Mouse (Mus musculus): Measurements from ENCODE around the gene Dock2. TPM values are rescaled to one million over a fixed set of nuclear protein-coding genes. Genes with fewer than 3 reads are reported as not detected.

The Dock2 gene
- polyA plus RNA-seq, 1 experiment from 2014 or later = 0.59 TPM

DNA sequence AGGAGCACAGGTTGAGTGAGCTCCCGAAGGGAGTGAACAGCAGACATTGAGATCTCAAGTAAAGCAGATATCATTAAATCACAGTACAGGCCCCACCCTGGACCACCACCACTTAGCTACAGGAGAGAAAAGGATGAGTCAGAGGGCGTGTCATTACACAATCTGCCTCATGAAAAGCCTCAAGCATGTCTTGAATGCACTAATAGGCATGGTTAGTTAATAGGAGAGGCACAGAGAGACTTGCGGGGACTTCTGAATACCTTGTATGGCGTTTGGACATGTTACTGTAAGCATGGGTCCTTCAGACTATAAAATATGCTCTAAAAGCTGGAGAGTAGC, 78.6 kb downstream of the Dock2 start:
- Histone ChIP-seq H3K36me3 (replicated peaks) (no peaks in the 10 kb centered on the region), H3K4me3 (no peak overlapping the region), H3K27me3 (replicated peaks; ENCODE audit: low read depth, poor library complexity, severe bottlenecking) (no peaks in the 10 kb centered on the region), H3K9me3 (no peaks in the 10 kb centered on the region), H3K4me1 (no peaks in the 10 kb centered on the region), H3K27ac (replicated peaks) (no peak overlapping the region)
- WGBS = 76% methylated on average over 4 of the region's 4 CpGs
- no peak for DNase-seq (ENCODE audit: low spot score)

DNA sequence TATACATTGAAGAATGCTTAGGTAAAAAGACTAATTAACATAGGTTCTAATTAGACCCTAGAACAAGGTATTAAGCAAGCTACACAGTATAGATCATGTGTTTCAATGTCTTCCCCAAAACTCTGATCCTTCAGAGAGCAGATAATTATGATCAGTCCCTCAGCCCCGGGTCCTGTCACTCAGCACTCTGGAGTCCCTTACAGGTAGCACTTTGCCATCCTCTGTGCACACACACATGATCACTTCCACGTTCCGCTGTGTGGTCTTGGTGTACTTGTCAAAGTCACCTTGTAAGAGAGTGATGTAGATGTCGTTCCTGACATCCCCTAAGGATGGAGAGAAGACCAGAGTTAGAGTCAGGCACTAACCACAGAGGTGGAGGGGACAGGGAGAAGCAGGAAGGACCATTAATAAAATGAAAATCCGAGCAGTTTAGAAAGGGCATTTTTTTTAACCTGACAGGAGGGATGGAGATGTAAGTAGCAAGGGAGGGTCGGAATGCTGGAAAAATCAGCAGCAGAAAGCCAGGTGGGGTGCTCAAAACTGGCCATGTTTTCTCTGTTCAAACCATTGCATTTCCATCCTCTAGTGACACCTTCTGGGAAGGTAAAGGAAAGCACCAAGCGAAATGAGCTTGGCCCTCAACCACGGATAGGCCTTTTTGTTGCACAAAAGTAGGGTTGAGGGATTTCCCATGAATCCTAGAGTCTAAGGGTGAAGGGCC, 79.1 kb downstream of the Dock2 start:
- Histone ChIP-seq H3K36me3 (replicated peaks) (no peaks in the 10 kb centered on the region), H3K4me1 (no peaks in the 10 kb centered on the region), H3K9me3 (no peaks in the 10 kb centered on the region), H3K4me3 (no peak overlapping the region), H3K27me3 (replicated peaks; ENCODE audit: low read depth, poor library complexity, severe bottlenecking) (no peaks in the 10 kb centered on the region), H3K27ac (replicated peaks) (no peak overlapping the region)
- WGBS = 59% methylated on average over 8 of the region's 8 CpGs
- no peak for DNase-seq (ENCODE audit: low spot score)

DNA sequence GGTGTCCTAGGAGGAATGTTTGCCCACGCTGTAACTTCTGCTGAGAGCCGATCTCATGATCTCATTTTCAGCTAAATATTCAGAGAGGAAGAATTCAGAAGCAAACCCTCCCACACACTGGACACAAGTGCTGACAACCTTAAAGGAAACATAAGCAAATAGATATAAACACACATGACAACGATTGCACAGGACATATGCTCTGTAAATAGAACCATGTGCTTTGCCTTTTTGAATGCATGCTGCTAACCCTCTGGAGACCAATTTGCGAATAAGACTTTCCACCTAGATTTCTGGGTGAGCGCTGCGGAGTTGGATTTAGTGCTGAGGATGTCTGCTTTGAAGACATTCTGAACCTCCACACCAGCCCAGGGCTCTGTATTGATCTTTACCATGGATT, 79.8 kb downstream of the Dock2 start:
- no peak for DNase-seq (ENCODE audit: low spot score)
- H3K36me3 ChIP-seq (replicated peaks) = no peaks in the 10 kb centered on the region
- no peaks in the 10 kb centered on the region for H3K27me3 ChIP-seq (replicated peaks; ENCODE audit: low read depth, poor library complexity, severe bottlenecking)
- no peak overlapping the region for H3K27ac ChIP-seq (replicated peaks)
- H3K9me3 ChIP-seq = no peaks in the 10 kb centered on the region
- H3K4me1 ChIP-seq = no peaks in the 10 kb centered on the region
- 67% methylated on average over 6 of the region's 6 CpGs for WGBS
- H3K4me3 ChIP-seq = no peak overlapping the region

DNA sequence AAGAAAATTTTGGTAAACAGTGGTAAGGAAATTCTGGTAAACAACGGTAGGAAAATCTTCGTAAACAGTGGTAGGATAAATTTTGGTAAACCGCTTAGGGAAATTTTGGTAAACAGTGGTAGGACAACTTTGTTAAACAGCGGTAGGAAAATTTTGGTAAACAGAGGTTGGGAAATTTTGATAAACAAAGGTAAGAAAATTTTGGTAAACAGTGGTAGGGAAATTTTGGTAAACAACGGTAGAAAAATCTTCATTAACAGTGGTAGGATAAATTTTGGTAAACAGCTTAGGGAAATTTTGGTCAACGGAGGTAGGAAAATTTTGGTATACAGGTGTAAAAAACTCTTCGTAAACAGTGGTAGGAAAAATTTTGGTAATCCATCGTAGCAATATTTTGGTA, 101.9 kb downstream of the Dock2 start:
- WGBS = 55% methylated on average over 8 of the region's 8 CpGs
- no peaks in the 10 kb centered on the region for H3K9me3 ChIP-seq
- H3K27me3 ChIP-seq (replicated peaks; ENCODE audit: low read depth, poor library complexity, severe bottlenecking) = no peaks in the 10 kb centered on the region
- H3K27ac ChIP-seq (replicated peaks) = no peak overlapping the region
- DNase-seq (ENCODE audit: low spot score) = no peak
- no peaks in the 10 kb centered on the region for H3K36me3 ChIP-seq (replicated peaks)
- no peak overlapping the region for H3K4me3 ChIP-seq
- H3K4me1 ChIP-seq = no peaks in the 10 kb centered on the region

DNA sequence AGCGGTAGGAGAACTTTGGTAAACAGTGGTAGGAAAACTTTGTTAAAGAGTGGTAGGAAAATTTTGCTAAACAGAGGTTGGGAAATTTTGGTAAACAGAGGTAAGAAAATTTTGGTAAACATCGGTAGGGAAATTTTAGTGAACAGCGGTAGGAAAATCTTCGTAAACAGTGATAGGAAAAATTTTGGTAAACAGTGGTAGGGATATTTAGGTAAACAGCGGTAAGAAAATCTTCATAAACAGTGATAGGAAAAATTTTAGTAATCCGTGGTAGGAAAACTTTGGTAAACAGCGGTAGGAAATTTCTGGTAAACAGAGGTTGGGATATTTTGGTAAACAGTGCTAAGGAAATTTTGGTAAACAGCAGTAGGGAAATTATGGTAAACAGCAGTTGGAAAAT, 239.1 kb downstream of the Dock2 start:
- Histone ChIP-seq H3K27ac (replicated peaks) (no peak overlapping the region), H3K27me3 (replicated peaks; ENCODE audit: low read depth, poor library complexity, severe bottlenecking) (no peaks in the 10 kb centered on the region), H3K36me3 (replicated peaks) (no peaks in the 10 kb centered on the region), H3K4me1 (no peaks in the 10 kb centered on the region), H3K4me3 (no peak overlapping the region), H3K9me3 (peaks cover 6% of the 10 kb centered on the region)
- WGBS = 73% methylated on average over 7 of the region's 7 CpGs
- DNase-seq (ENCODE audit: low spot score) = no peak

DNA sequence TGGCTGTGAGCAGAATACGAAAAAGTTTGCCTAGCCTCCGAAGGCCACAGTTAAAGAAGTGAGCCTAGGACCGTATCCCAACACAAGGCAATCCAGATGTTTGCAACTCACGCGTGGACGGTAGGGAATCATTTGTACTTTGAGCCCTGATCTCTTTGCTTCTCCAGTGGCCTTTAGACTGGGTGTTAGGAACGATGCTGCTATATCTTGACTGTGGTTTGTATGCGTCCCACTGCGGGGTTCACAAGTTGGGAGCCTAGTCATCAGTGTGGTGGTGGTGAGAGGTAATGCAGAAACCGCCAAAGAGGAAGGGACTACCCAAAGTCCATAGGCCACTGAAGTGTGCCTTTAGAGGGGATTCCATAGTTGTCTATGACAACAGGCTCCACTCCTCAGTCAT, 251.6 kb downstream of the Dock2 start:
- no peaks in the 10 kb centered on the region for H3K9me3 ChIP-seq
- H3K27me3 ChIP-seq (replicated peaks; ENCODE audit: low read depth, poor library complexity, severe bottlenecking) = no peaks in the 10 kb centered on the region
- DNase-seq (ENCODE audit: low spot score) = no peak

DNA sequence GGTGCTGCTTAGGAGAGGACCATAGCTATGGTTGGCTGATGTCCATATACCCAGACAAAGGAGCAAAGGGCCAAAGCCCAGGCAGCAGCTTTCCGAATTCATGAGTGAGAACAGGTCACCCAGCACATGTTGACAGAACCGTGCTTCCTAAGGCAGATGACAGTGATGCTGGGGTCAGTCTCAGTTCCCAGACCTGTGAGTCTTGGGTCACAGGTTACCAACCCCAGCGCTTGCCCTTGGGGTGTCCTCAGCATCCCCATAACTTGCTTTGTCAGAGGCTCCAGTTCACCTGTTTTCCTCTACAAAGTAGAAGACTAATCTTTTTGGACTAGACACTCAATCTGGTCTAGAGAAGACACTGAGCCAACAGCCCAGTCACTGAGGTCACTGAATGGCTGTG, 252.7 kb downstream of the Dock2 start:
- DNase-seq (ENCODE audit: low spot score) = no peak
- Histone ChIP-seq H3K4me3 (no peak overlapping the region), H3K27ac (replicated peaks) (no peak overlapping the region), H3K9me3 (no peaks in the 10 kb centered on the region), H3K36me3 (replicated peaks) (no peaks in the 10 kb centered on the region), H3K4me1 (no peaks in the 10 kb centered on the region), H3K27me3 (replicated peaks; ENCODE audit: low read depth, poor library complexity, severe bottlenecking) (no peaks in the 10 kb centered on the region)
- 90% methylated on average over 3 of the region's 3 CpGs for WGBS

More for the DNA sequence above, 251.6 kb downstream of the Dock2 start:
- Histone ChIP-seq H3K4me3 (no peak overlapping the region), H3K36me3 (replicated peaks) (no peaks in the 10 kb centered on the region), H3K4me1 (no peaks in the 10 kb centered on the region), H3K27ac (replicated peaks) (no peak overlapping the region)
- 93% methylated on average over 10 of the region's 10 CpGs for WGBS

DNA sequence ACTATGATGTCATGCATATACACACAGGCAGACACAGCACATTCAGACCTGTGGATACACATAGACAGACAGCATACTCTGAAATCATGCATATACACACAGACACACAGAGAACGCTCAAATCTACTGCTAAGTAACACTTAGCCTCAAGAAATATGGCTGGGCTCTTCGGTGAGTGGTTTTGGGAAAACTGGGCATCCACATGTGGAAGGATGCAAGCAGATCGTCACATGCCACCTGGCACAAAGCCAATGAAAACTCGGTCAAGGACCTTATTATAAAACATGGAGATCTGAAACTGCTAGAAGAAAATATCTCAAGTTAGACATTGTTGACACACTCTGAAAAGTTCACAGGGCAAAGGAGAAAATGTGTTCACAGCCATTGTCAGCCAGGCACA, 255.7 kb downstream of the Dock2 start:
- Histone ChIP-seq H3K27ac (replicated peaks) (no peak overlapping the region), H3K4me3 (no peak overlapping the region), H3K9me3 (no peaks in the 10 kb centered on the region), H3K36me3 (replicated peaks) (no peaks in the 10 kb centered on the region), H3K4me1 (no peaks in the 10 kb centered on the region), H3K27me3 (replicated peaks; ENCODE audit: low read depth, poor library complexity, severe bottlenecking) (no peaks in the 10 kb centered on the region)
- WGBS = 93% methylated on average over 4 of the region's 4 CpGs
- no peak for DNase-seq (ENCODE audit: low spot score)

DNA sequence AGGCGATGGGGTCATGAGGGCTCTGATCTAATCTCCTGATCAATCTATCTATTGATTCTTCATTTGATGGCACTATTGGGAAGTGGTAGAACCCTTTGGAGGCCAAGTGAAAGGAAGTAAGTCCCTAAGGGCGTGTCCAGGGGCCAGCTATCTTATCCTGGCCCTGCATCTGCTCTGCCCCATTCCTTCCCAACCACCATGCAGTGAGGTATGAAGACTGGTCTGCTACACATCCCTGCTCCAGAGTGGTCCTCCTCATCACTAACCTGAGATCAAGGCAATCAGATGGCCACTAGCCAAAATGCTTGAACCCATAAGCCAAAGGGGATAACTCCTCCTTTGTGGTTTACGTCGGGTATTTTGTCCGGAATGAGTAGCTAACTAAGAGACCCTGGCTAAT, 256.5 kb downstream of the Dock2 start:
- Histone ChIP-seq H3K4me1 (no peaks in the 10 kb centered on the region), H3K27me3 (replicated peaks; ENCODE audit: low read depth, poor library complexity, severe bottlenecking) (no peaks in the 10 kb centered on the region), H3K9me3 (no peaks in the 10 kb centered on the region), H3K36me3 (replicated peaks) (no peaks in the 10 kb centered on the region), H3K27ac (replicated peaks) (no peak overlapping the region), H3K4me3 (no peak overlapping the region)
- 91% methylated on average over 5 of the region's 5 CpGs for WGBS
- DNase-seq (ENCODE audit: low spot score) = no peak

DNA sequence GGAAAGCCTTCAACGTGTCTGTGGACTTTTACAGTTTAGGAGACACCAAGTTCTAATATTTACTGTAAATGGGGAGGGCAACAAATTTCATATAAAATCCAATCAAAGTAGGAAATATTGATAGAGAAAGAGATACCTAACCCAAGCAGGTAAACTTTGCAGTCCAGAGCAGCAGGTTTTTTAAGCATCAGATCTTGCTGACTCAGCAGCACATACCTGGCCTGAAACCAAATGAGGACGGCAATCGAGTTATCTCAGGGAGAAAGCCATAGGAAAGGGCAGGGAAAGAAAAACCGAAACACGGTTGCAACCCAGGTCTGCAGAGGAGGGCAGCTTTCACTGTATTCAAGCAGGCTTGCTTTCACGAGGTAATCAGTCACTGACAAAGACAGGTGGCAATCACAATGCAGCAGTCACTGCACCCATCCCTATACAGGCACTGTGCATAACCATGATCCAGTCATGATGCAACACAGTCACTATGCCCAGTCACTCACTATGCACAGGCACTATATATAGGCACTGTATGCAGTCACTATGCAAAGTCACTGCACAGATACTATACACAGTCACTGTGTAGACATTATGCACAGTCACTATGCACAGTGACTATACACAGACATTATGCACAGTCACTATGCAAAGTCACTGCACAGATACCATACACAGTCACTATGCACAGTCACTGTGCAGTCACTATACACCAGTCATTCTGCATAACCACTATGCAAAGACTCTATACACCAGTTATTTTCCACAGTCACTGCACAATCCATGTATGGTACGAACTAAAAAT, 258.4 kb downstream of the Dock2 start:
- 85% methylated on average over 7 of the region's 7 CpGs for WGBS
- no peaks in the 10 kb centered on the region for H3K9me3 ChIP-seq

DNA sequence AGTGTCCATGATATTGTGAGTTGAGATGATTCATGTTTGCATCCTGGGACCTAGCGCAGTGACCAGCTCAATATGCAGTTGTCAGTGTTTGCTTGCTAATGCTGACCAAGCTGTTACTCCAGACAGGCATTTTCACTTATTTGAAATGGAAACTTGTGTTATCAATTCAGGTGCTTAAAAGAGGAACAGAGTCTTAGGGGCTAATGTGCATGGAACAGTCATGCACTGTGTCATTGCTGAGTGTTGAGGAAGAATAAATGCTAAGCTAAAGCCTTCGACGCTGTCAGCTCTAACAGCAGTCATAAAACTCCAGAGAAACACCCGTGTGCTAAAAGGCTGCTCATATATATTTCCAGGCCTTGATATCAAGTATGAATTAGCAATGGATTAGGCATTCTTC, 259.1 kb downstream of the Dock2 start:
- H3K27ac ChIP-seq (replicated peaks) = no peak overlapping the region
- H3K4me3 ChIP-seq = no peak overlapping the region
- H3K9me3 ChIP-seq = no peaks in the 10 kb centered on the region
- no peaks in the 10 kb centered on the region for H3K36me3 ChIP-seq (replicated peaks)
- H3K4me1 ChIP-seq = no peaks in the 10 kb centered on the region
- WGBS = 94% methylated on average over 4 of the region's 4 CpGs
- no peak for DNase-seq (ENCODE audit: low spot score)
- no peaks in the 10 kb centered on the region for H3K27me3 ChIP-seq (replicated peaks; ENCODE audit: low read depth, poor library complexity, severe bottlenecking)

More for the DNA sequence above, 258.4 kb downstream of the Dock2 start:
- Histone ChIP-seq H3K27me3 (replicated peaks; ENCODE audit: low read depth, poor library complexity, severe bottlenecking) (no peaks in the 10 kb centered on the region), H3K36me3 (replicated peaks) (no peaks in the 10 kb centered on the region), H3K4me1 (no peaks in the 10 kb centered on the region), H3K27ac (replicated peaks) (no peak overlapping the region), H3K4me3 (no peak overlapping the region)
- no peak for DNase-seq (ENCODE audit: low spot score)

DNA sequence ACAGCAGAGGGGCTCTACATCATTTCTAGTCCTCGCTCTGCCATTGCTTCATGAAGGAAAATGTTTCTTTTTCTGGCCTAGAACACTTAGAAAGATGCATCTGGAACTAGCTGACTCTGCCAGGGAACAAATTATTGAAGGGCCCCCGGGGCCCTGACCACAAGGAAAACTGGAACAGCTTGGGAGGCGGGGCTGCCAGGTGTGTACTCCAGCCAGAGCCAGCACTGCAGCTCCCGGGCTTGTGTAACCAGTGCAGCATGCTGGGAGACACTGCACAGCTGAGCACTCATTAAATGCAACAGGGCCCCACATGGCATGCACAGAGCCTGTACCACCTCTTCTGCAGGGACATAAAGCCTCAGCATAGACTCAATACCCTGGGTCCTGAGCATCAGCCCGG, 265.1 kb downstream of the Dock2 start:
- Histone ChIP-seq H3K36me3 (replicated peaks) (no peaks in the 10 kb centered on the region), H3K9me3 (no peaks in the 10 kb centered on the region), H3K27me3 (replicated peaks; ENCODE audit: low read depth, poor library complexity, severe bottlenecking) (no peaks in the 10 kb centered on the region), H3K4me1 (no peaks in the 10 kb centered on the region), H3K4me3 (no peak overlapping the region), H3K27ac (replicated peaks) (no peak overlapping the region)
- WGBS = 69% methylated on average over 5 of the region's 5 CpGs
- no peak for DNase-seq (ENCODE audit: low spot score)

DNA sequence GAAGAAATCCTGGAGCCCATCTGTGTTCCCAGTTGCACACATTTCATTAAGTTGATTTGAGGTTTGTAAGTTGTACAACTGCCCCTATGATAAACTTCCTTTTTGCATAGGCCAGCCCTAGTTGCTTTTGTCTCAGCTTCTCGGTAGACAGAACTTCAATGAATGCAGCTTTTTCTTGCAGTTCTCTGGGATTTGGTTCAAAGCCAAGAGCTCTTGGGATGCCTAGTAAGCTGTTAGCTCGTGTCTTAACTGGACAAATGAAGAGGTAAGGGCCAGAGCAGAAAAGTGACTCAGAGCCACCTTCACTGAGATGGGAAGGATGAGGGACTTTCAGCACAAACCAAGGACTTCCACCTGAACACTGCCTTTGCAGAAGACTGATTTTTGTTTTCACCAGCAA, 266.7 kb downstream of the Dock2 start:
- Histone ChIP-seq H3K27ac (replicated peaks) (no peak overlapping the region), H3K36me3 (replicated peaks) (no peaks in the 10 kb centered on the region), H3K4me1 (no peaks in the 10 kb centered on the region), H3K9me3 (no peaks in the 10 kb centered on the region), H3K27me3 (replicated peaks; ENCODE audit: low read depth, poor library complexity, severe bottlenecking) (no peaks in the 10 kb centered on the region), H3K4me3 (no peak overlapping the region)
- 73% methylated on average over 2 of the region's 2 CpGs for WGBS
- DNase-seq (ENCODE audit: low spot score) = no peak
